Mouse (Mus musculus) bone marrow, adult 2 months (tissue): Measurements from ENCODE around the gene Mmel1. TPM values are rescaled to one million over a fixed set of nuclear protein-coding genes. Genes with fewer than 3 reads are reported as not detected.

Source experiments
- H3K27ac ChIP-seq: fragments of 200-500 bp; 2 replicates; pipeline ENCODE4 v1.5.1; 2012; ENCODE audit warnings: low read depth, mild to moderate bottlenecking, control low read depth, inconsistent platforms, low read length; ENCODE audit not compliant: control insufficient read depth, poor library complexity, insufficient read depth
- H3K4me1 ChIP-seq: fragments of 200-500 bp; 2 replicates; pipeline ENCODE4 v1.6.1; 2011; ENCODE audit warnings: low read length; ENCODE audit not compliant: control insufficient read depth, insufficient read depth
- H3K4me3 ChIP-seq: fragments of 200-500 bp; replicated peaks from 2 replicates; pipeline ENCODE3; 2011; ENCODE audit warnings: mild to moderate bottlenecking, low read depth, low read length, control low read depth; ENCODE audit not compliant: control insufficient read depth
- CTCF ChIP-seq: fragments of 200-500 bp; IDR thresholded peaks from 2 replicates; pipeline ENCODE4 v1.5.1; 2011; ENCODE audit warnings: low read length, control low read depth; ENCODE audit not compliant: control insufficient read depth, insufficient read depth
- POLR2A ChIP-seq: fragments of 200-500 bp; IDR thresholded peaks from 2 replicates; pipeline ENCODE4 v1.6.1; 2011; ENCODE audit warnings: low read depth, mild to moderate bottlenecking, control low read depth, low read length, borderline replicate concordance; ENCODE audit not compliant: control insufficient read depth
- WGBS: fragments of 180-500 bp; shearing (Covaris S2); methylation state at CpG from one replicate; pipeline ENCODE4 v1.1.7; 2018; 5-methylcytosine and 5-hydroxymethylcytosine counted together
- polyA plus RNA-seq: library from polyadenylated mRNA; stranded (reverse); fragments of >200 nt; gene quantifications from 2 replicates; pipeline ENCODE4 v1.2.4, GENCODE M21; 2011; ENCODE audit warnings: low replicate concordance; ENCODE audit not compliant: missing spikeins, insufficient read depth, insufficient read length

The Mmel1 gene
- polyA plus RNA-seq, 1 experiment = 1.4 TPM

GRCm38 (mm10) chr4:154922291-154922690, 52.9 kb downstream of the Mmel1 start:
- no peak overlapping the region for H3K4me3 ChIP-seq
- TF ChIP-seq POLR2A (no peak), CTCF (no peak)
- 86% methylated on average over 4 of the region's 4 CpGs for WGBS
- no peak overlapping the region for H3K27ac ChIP-seq
- peaks cover 7% of the 10 kb centered on the region for H3K4me1 ChIP-seq

GRCm38 (mm10) chr4:154922931-154923330, 53.5 kb downstream of the Mmel1 start:
- no peak overlapping the region for H3K4me3 ChIP-seq
- peaks cover 7% of the 10 kb centered on the region for H3K4me1 ChIP-seq
- no peak for TF ChIP-seq CTCF
- TF ChIP-seq POLR2A = no peak
- H3K27ac ChIP-seq = no peak overlapping the region
- WGBS = 90% methylated on average over 5 of the region's 5 CpGs

- WGBS = 75% methylated on average over 4 of the region's 4 CpGs
- TF ChIP-seq CTCF (peak; percentile 72), POLR2A (no peak)
- no peak overlapping the region for H3K27ac ChIP-seq
- peaks cover 13% of the 10 kb centered on the region for H3K4me1 ChIP-seq
- H3K4me3 ChIP-seq = peak overlapping the region; percentile 2
Observed at GRCm38 (mm10) chr4:154925413-154925812, 56.0 kb downstream of the Mmel1 start.

- Histone ChIP-seq H3K27ac (peak overlapping the region; percentile 87), H3K4me3 (peak overlapping the region; percentile 73), H3K4me1 (peaks cover 13% of the 10 kb centered on the region)
- TF ChIP-seq CTCF (no peak), POLR2A (no peak)
- 8% methylated on average over 9 of the region's 9 CpGs for WGBS
Observed at GRCm38 (mm10) chr4:154926969-154927898, 57.8 kb downstream of the Mmel1 start.

- H3K4me3 ChIP-seq = peak overlapping the region; percentile 73
- 1% methylated on average over 5 of the region's 5 CpGs for WGBS
- H3K4me1 ChIP-seq = peaks cover 13% of the 10 kb centered on the region
- H3K27ac ChIP-seq = peak overlapping the region; percentile 87
- TF ChIP-seq POLR2A = no peak
- TF ChIP-seq CTCF = no peak
Observed at GRCm38 (mm10) chr4:154927899-154928337, 58.5 kb downstream of the Mmel1 start.

- H3K4me3 ChIP-seq = peak within 1 kb of the TSS; percentile 73
- TF ChIP-seq POLR2A (no peak; the same call in 1 of the 2 replicates), CTCF (no peak)
- WGBS = 11% methylated on average over 12 of the region's 12 CpGs
- peak within 1 kb of the TSS; percentile 87 for H3K27ac ChIP-seq
- H3K4me1 ChIP-seq = peaks cover 13% of the 10 kb centered on the region
Observed at GRCm38 (mm10) chr4:154928395-154929087, 59.2 kb downstream of the Mmel1 start, which contains the start of gene Tnfrsf14. TSS of gene Tnfrsf14 (minus strand) at chr4:154928563.

- TF ChIP-seq POLR2A (no peak; the same call in 1 of the 2 replicates), CTCF (no peak)
- peak overlapping the region; percentile 8 for H3K4me3 ChIP-seq
- WGBS = 6% methylated on average over 12 of the region's 12 CpGs
- H3K4me1 ChIP-seq = peaks cover 13% of the 10 kb centered on the region
- peak overlapping the region; percentile 87 for H3K27ac ChIP-seq
Observed at GRCm38 (mm10) chr4:154929088-154929660, 59.8 kb downstream of the Mmel1 start.
